Mouse (Mus musculus) liver, embryonic 16.5 days (tissue): ENCODE data around the gene Stk19. TPM values are rescaled to one million over a fixed set of nuclear protein-coding genes. Genes with fewer than 3 reads are reported as not detected.

ENCODE experiments used
- ATAC-seq: fragments of 200-750 bp; cut with Nextera tagmentation; 2 replicates; pipeline ENCODE4 v1.8.0; 2017; ENCODE audit warnings: low read depth, mild to moderate bottlenecking, moderate number of reproducible peaks, moderate library complexity
- H3K27ac ChIP-seq: fragments of 300-500 bp; sonication (generic); 2 replicates; pipeline ENCODE4 v1.5.1; 2014; ENCODE audit warnings: mild to moderate bottlenecking, low read length
- H3K27me3 ChIP-seq: fragments of 300-500 bp; sonication (generic); 2 replicates; pipeline ENCODE4 v1.6.1; 2014; ENCODE audit warnings: low read depth, low read length, mixed read lengths; ENCODE audit not compliant: control insufficient read depth, insufficient read depth
- H3K36me3 ChIP-seq: fragments of 300-500 bp; sonication (generic); 2 replicates; pipeline ENCODE4 v1.6.1; 2014; ENCODE audit warnings: mild to moderate bottlenecking; ENCODE audit not compliant: control insufficient read depth, insufficient read depth
- H3K4me1 ChIP-seq: fragments of 300-500 bp; sonication (generic); 2 replicates; pipeline ENCODE4 v1.6.1; 2014; ENCODE audit warnings: low read depth, low read length, mixed read lengths; ENCODE audit not compliant: control insufficient read depth
- H3K4me2 ChIP-seq: fragments of 300-500 bp; sonication (generic); 2 replicates; pipeline ENCODE4 v1.6.1; 2014; ENCODE audit warnings: low read depth, low read length, mixed read lengths
- H3K4me3 ChIP-seq: fragments of 300-500 bp; sonication (generic); 2 replicates; pipeline ENCODE4 v1.5.1; 2014; ENCODE audit warnings: low read depth, mild to moderate bottlenecking, low read length
- H3K9ac ChIP-seq: fragments of 300-500 bp; sonication (generic); 2 replicates; pipeline ENCODE4 v1.6.1; 2014; ENCODE audit warnings: low read depth, low read length
- H3K9me3 ChIP-seq: fragments of 300-500 bp; sonication (generic); replicated peaks from 2 replicates; pipeline ENCODE4 v1.6.1; 2016; ENCODE audit warnings: low read length; ENCODE audit not compliant: control insufficient read depth
- WGBS: fragments of 180-500 bp; shearing (Covaris S2); extraction: QIAGEN DNeasy Blood & Tissue Kit; methylation state at CpG from one replicate; pipeline ENCODE4 v1.1.7; 2014; ENCODE audit not compliant: insufficient replicate concordance; 5-methylcytosine and 5-hydroxymethylcytosine counted together
- polyA plus RNA-seq: library from polyadenylated mRNA; unstranded; fragments of >200 nt; fragmentation: Nextera tagmentation; extraction: Ambion mirVana; gene quantifications from 2 replicates; pipeline ENCODE4 v1.2.1, GENCODE M21; 2015

The Stk19 gene
- polyA plus RNA-seq, 1 experiment from 2014 or later, result 11.7 TPM

GRCm38 (mm10) chr17:34862416-34863081, 25.8 kb upstream of the Stk19 start, which contains the start of gene Cfb:
Gene Cfb (minus strand): TSS chr17:34862518.
- H3K9ac ChIP-seq, result peak within 1 kb of the TSS; percentile 33
- peak within 1 kb of the TSS; percentile 43 for H3K4me2 ChIP-seq
- H3K9me3 ChIP-seq, result no peaks in the 10 kb centered on the region
- peak within 1 kb of the TSS; percentile 54 for H3K4me3 ChIP-seq
- H3K27me3 ChIP-seq, result no peaks in the 10 kb centered on the region
- peak within 1 kb of the TSS; percentile 77 for H3K27ac ChIP-seq
- no peaks in the 10 kb centered on the region for H3K36me3 ChIP-seq
- WGBS, result 36% methylated on average over 8 of the region's 8 CpGs
- peaks cover 4% of the 10 kb centered on the region; the same call in 1 of the 2 replicates for H3K4me1 ChIP-seq
- ATAC-seq, result peak; percentile 73

- Histone ChIP-seq H3K4me2 (peak overlapping the region; percentile 43), H3K4me1 (peaks cover 4% of the 10 kb centered on the region; the same call in 1 of the 2 replicates), H3K4me3 (peak overlapping the region; percentile 54), H3K9me3 (no peaks in the 10 kb centered on the region), H3K27me3 (no peaks in the 10 kb centered on the region), H3K9ac (peak overlapping the region; percentile 33), H3K36me3 (peaks cover 2% of the 10 kb centered on the region; the same call in 1 of the 2 replicates), H3K27ac (peak overlapping the region; percentile 77)
- 47% methylated on average over 13 of the region's 13 CpGs for WGBS
- peak; percentile 83 for ATAC-seq
These were observed 25.1 kb upstream of the Stk19 start for GRCm38 (mm10) chr17:34861704-34862415.

GRCm38 (mm10) chr17:34860514-34860913, 23.8 kb upstream of the Stk19 start:
- no peak overlapping the region for H3K27ac ChIP-seq
- H3K4me2 ChIP-seq, result peak overlapping the region; percentile 43
- no peaks in the 10 kb centered on the region for H3K27me3 ChIP-seq
- H3K4me3 ChIP-seq, result peak overlapping the region; percentile 54; the same call in 1 of the 2 replicates
- peaks cover 15% of the 10 kb centered on the region for H3K36me3 ChIP-seq
- 67% methylated on average over 9 of the region's 9 CpGs for WGBS
- H3K9me3 ChIP-seq, result no peaks in the 10 kb centered on the region
- ATAC-seq, result no peak
- no peak overlapping the region for H3K9ac ChIP-seq
- peaks cover 4% of the 10 kb centered on the region; the same call in 1 of the 2 replicates for H3K4me1 ChIP-seq

- whole genome bisulfite sequencing, result 45% methylated on average over 4 of the region's 4 CpGs
- H3K4me1 ChIP-seq, result peaks cover 4% of the 10 kb centered on the region; the same call in 1 of the 2 replicates
- no peak overlapping the region for H3K27ac ChIP-seq
- H3K9me3 ChIP-seq, result no peaks in the 10 kb centered on the region
- no peak overlapping the region for H3K4me3 ChIP-seq
- peaks cover 25% of the 10 kb centered on the region for H3K36me3 ChIP-seq
- H3K4me2 ChIP-seq, result no peak overlapping the region
- no peaks in the 10 kb centered on the region for H3K27me3 ChIP-seq
- no peak overlapping the region for H3K9ac ChIP-seq
- no peak for ATAC-seq
These were observed 21.9 kb upstream of the Stk19 start for GRCm38 (mm10) chr17:34858670-34859069.

- no peak overlapping the region for H3K4me3 ChIP-seq
- H3K27ac ChIP-seq, result no peak overlapping the region
- peaks cover 16% of the 10 kb centered on the region for H3K4me1 ChIP-seq
- H3K9ac ChIP-seq, result no peak overlapping the region
- WGBS, result 34% methylated on average over 3 of the region's 3 CpGs
- no peak for ATAC-seq
- H3K9me3 ChIP-seq, result no peaks in the 10 kb centered on the region
- no peaks in the 10 kb centered on the region for H3K27me3 ChIP-seq
- peaks cover 30% of the 10 kb centered on the region for H3K36me3 ChIP-seq
- no peak overlapping the region for H3K4me2 ChIP-seq
These were observed 19.1 kb upstream of the Stk19 start for GRCm38 (mm10) chr17:34855825-34856224.

GRCm38 (mm10) chr17:34854761-34855160, 18.0 kb upstream of the Stk19 start:
- no peak for ATAC-seq
- 69% methylated on average over 3 of the region's 3 CpGs for WGBS
- H3K27me3 ChIP-seq, result no peaks in the 10 kb centered on the region
- H3K4me2 ChIP-seq, result no peak overlapping the region
- H3K4me1 ChIP-seq, result peaks cover 19% of the 10 kb centered on the region
- no peak overlapping the region for H3K9ac ChIP-seq
- no peak overlapping the region for H3K4me3 ChIP-seq
- H3K27ac ChIP-seq, result no peak overlapping the region
- H3K9me3 ChIP-seq, result no peaks in the 10 kb centered on the region
- H3K36me3 ChIP-seq, result peaks cover 30% of the 10 kb centered on the region

- Histone ChIP-seq H3K4me2 (no peak overlapping the region), H3K9me3 (no peaks in the 10 kb centered on the region), H3K27me3 (no peaks in the 10 kb centered on the region), H3K9ac (no peak overlapping the region), H3K4me3 (no peak overlapping the region), H3K4me1 (peaks cover 26% of the 10 kb centered on the region), H3K36me3 (peaks cover 30% of the 10 kb centered on the region), H3K27ac (no peak overlapping the region)
- ATAC-seq, result no peak
- WGBS, result 71% methylated on average over 8 of the region's 8 CpGs
These were observed 16.8 kb upstream of the Stk19 start for GRCm38 (mm10) chr17:34853511-34853910.

- ATAC-seq, result peak; percentile 7; the same call in 1 of the 2 replicates
These were observed 13.9 kb upstream of the Stk19 start for GRCm38 (mm10) chr17:34850517-34851125.

More at GRCm38 (mm10) chr17:34850517-34851125, 13.9 kb upstream of the Stk19 start:
- Histone ChIP-seq H3K9me3 (no peaks in the 10 kb centered on the region), H3K27me3 (no peaks in the 10 kb centered on the region), H3K4me1 (peaks cover 23% of the 10 kb centered on the region), H3K4me3 (peak overlapping the region; percentile 81), H3K9ac (peak overlapping the region; percentile 88), H3K4me2 (peak overlapping the region; percentile 95), H3K36me3 (peaks cover 29% of the 10 kb centered on the region), H3K27ac (peak overlapping the region; percentile 71)
- WGBS, result 2% methylated on average over 20 of the region's 25 CpGs
